Mouse (Mus musculus): ENCODE measurements around the gene Btbd35f4.
"Not testable (repeated sequence)": the region's sequence is repeated elsewhere in the genome, so short reads cannot be mapped to it uniquely, and the experiment has no call there.

The Btbd35f4 gene

DNA sequence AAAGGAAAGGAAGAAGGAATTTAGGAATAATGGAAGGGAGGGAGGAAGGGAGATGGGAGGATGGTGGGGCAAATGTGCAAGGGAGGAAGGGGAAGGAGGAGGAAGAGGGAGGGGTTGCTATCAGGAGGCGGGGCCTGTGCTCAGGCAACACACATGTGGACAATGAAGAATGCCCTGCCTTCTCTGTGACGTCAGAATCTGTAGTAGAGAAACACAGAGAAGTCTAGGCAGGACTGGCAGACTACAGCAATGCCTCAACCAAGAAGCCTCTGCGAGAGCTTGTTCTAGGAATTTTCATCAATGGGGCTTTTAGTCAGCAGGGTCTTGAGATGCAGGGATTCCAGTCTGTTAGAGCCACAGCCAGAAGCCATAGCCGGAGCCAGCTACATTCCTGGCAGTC is at the start of gene Btbd35f4:
Btbd35f4 (plus strand) TSS at position 301 of the 400 bp plus-strand sequence.
- not testable (repeated sequence) for DNase-seq

DNA sequence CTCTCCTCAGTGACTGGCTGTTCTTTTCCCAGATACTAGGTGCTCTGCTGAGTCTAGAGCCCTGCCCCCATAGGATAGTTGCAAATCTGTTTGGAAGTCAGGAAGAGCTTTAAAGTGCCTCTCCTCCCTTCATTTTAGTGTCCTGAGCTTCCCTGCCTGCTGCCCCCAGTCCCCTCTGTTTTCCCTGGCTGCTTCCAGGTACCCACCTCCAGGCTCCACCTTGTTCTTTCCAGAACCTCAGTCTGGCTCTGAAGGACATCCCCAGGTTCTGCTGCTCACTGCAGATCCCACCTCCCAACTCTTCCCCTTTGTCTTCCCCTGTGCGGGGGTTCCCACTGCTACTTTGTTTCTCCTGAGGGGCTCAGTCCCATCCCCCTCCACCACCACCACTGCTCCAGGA is 39.7 kb downstream of the Btbd35f4 start:
- DNase-seq: not testable (repeated sequence)
